Mouse (Mus musculus): Measurements from ENCODE around the gene Golga1.

The Golga1 gene

DNA sequence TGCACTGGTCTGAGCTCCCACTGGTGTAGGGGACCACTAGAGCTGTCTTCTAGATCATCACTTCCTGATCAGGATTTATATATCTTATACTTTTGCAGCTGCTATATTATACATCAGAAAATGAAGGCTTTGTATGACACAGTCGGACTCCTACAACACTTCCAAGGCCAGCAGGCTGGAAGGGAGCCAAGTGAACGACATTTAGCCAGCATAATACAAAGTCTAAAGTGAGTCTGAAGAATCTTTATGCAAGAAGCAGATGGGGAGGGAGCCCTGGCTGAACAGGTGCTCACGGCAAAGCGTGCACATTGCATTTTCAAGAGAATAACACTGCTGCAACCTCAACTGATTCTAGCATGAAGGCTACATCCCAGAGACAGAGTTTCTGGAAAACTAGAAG lies 72.9 kb downstream of the Golga1 start:
- POLR2A ChIA-PET, result interaction anchor here in 2 of 4 experiments (0.6 to 16.6 kb wide), 11 partner anchors 8 to 221 kb away, joined by 3 to 225 read pairs (median 3); partner anchors contain the start of genes Arpc5l (in 2 of the 2) and Rpl35 (in 2 of the 2)
- CTCF ChIA-PET, result no interaction called here

GRCm38 (mm10) chr2:38992004-38992403 lies 73.3 kb downstream of the Golga1 start:
- ChIA-PET POLR2A (interaction anchor here in 2 of 4 experiments (0.9 to 16.6 kb wide), 7 partner anchors 8 to 217 kb away, joined by 3 to 225 read pairs (median 4); partner anchors contain the start of genes Arpc5l (in 2 of the 2) and Rpl35 (in 2 of the 2)), CTCF (no interaction called here)

DNA sequence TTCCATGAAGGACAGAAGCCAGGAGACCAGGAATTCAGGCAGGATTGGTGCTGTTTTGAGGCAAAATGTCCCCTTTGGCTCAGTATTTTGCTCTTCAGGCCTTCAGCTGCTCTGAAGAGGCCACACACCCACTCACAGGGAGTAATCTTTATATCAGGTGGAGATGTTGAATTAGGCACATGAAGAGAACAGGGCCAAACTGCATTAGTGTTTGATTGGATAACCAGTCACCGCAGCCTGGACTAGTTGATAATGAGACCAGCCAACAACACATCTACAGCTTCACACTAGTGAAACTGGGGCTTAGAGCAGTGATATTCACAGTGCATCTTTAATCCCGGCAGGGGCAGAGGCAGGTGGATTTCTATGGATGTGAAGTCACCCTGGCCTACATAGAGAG lies 76.4 kb downstream of the Golga1 start:
- POLR2A ChIA-PET, result interaction anchor here in 2 of 4 experiments (3.0 to 16.6 kb wide), 3 partner anchors 9 to 15 kb away, joined by 11 to 225 read pairs (median 22); partner anchors contain the start of genes Arpc5l (in 2 of the 2) and Rpl35 (in 2 of the 2)
- CTCF ChIA-PET, result interaction anchor here in 1 of 4 experiments (1.5 to 3.7 kb wide), 2 partner anchors 9 to 12 kb away, joined by 8 to 23 read pairs; no protein-coding TSS in a partner anchor

DNA sequence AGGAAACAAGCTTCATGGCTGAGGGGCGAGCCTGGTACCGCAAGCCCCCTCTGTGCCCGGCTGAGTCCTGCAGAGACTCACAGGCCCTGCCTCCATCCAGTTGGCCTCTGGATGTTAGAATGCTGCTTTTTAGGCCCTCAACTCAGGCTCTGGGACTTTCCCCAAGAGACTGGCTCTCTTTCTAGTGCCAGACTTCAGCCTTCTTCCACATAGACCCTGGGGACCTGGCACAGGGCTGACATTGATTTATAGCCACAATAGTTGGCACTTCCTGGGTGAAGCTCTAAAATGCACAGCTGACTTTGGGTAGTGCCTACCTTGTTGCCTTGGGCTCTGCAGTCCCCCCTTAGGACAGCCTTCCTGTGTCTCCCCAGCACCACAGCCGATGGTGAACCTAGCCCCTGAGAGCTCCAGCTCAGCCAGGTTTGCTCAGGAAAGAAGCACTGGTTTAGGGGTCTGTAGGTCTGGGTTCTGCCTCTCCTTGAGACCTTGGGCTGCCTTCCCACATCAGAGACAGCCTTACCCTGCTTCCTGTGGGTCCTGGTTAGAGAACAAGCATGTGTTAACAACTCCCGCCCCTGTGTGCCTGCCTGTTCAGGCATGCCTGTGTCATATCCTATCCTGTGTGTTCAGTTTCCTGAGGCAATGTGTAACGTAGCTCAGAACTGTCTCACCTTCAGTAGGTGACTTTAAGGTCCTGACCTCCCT lies 77.4 kb downstream of the Golga1 start:
- CTCF ChIA-PET, result interaction anchor here (0.6 to 3.7 kb wide), 9 partner anchors 10 to 57 kb away, joined by 3 to 23 read pairs (median 5); partner anchors contain the start of gene Olfml2a (in 1 of the 4)
- POLR2A ChIA-PET, result interaction anchor here (0.5 to 16.6 kb wide), 16 partner anchors 8 to 1599 kb away, joined by 3 to 225 read pairs (median 6); partner anchors contain the start of genes Arpc5l (in 3 of the 4) and Rpl35 (in 3 of the 4)

- CTCF ChIA-PET, result interaction anchor here (0.6 to 3.7 kb wide), 11 partner anchors 11 to 350 kb away, joined by 3 to 23 read pairs (median 4); partner anchors contain the start of gene Olfml2a (in 1 of the 4)
- POLR2A ChIA-PET, result interaction anchor here (0.5 to 16.6 kb wide), 17 partner anchors 9 to 1598 kb away, joined by 3 to 225 read pairs (median 5); partner anchors contain the start of genes Arpc5l (in 3 of the 4) and Rpl35 (in 3 of the 4)
Measured at GRCm38 (mm10) chr2:38987371-38987770, 78.0 kb downstream of the Golga1 start.

- ChIA-PET POLR2A (interaction anchor here (1.0 to 16.6 kb wide), 9 partner anchors 9 to 21 kb away, joined by 3 to 225 read pairs (median 9); partner anchors contain the start of genes Arpc5l (in 3 of the 4) and Rpl35 (in 3 of the 4)), CTCF (interaction anchor here (0.5 to 3.7 kb wide), 7 partner anchors 10 to 435 kb away, joined by 3 to 23 read pairs (median 4); no protein-coding TSS in a partner anchor)
Measured at GRCm38 (mm10) chr2:38986580-38986979, 78.8 kb downstream of the Golga1 start.

GRCm38 (mm10) chr2:38983456-38983855 lies 81.9 kb downstream of the Golga1 start:
- ChIA-PET CTCF (interaction anchor here in 1 of 4 experiments (2.1 kb wide), 1 partner anchor 11 kb away, joined by 10 read pairs; no protein-coding TSS in a partner anchor), POLR2A (interaction anchor here in 1 of 4 experiments (16.6 kb wide), 1 partner anchor 21 kb away, joined by 225 read pairs; the partner anchor contains the start of genes Arpc5l and Rpl35)

- CTCF ChIA-PET, result interaction anchor here in 1 of 4 experiments (2.3 kb wide), 1 partner anchor 10 kb away, joined by 8 read pairs; no protein-coding TSS in a partner anchor
- POLR2A ChIA-PET, result interaction anchor here in 1 of 4 experiments (1.1 to 4.3 kb wide), 2 partner anchors 9 to 23 kb away, joined by 3 to 34 read pairs; no protein-coding TSS in a partner anchor
Measured at GRCm38 (mm10) chr2:38977837-38978236, 87.5 kb downstream of the Golga1 start.

GRCm38 (mm10) chr2:38975941-38976805 lies 89.2 kb downstream of the Golga1 start:
- ChIA-PET CTCF (interaction anchor here (0.5 to 2.3 kb wide), 12 partner anchors 9 to 67 kb away, joined by 3 to 12 read pairs (median 4); partner anchors contain the start of gene Olfml2a (in 2 of the 4)), POLR2A (interaction anchor here in 3 of 4 experiments (0.7 to 4.3 kb wide), 14 partner anchors 9 to 51 kb away, joined by 3 to 34 read pairs (median 4); partner anchors contain the start of genes Arpc5l (in 2 of the 3) and Rpl35 (in 1 of the 3))

- POLR2A ChIA-PET, result interaction anchor here (0.6 to 4.3 kb wide), 5 partner anchors 25 to 216 kb away, joined by 3 to 34 read pairs (median 4); partner anchors contain the start of gene Golga1 (in 1 of the 4)
- CTCF ChIA-PET, result interaction anchor here in 3 of 4 experiments (0.9 to 2.3 kb wide), 5 partner anchors 10 to 23 kb away, joined by 3 to 8 read pairs (median 4); no protein-coding TSS in a partner anchor
Measured at GRCm38 (mm10) chr2:38975181-38975580, 90.2 kb downstream of the Golga1 start.

- CTCF ChIA-PET, result interaction anchor here in 2 of 4 experiments (1.0 to 2.1 kb wide), 2 partner anchors 13 to 14 kb away, joined by 3 to 4 read pairs; no protein-coding TSS in a partner anchor
- POLR2A ChIA-PET, result interaction anchor here in 1 of 4 experiments (0.6 to 4.3 kb wide), 4 partner anchors 24 to 33 kb away, joined by 3 to 34 read pairs (median 4); no protein-coding TSS in a partner anchor
Measured at GRCm38 (mm10) chr2:38974171-38974570, 91.2 kb downstream of the Golga1 start.

- CTCF ChIA-PET, result interaction anchor here in 3 of 4 experiments (1.0 to 2.8 kb wide), 3 partner anchors 11 to 42 kb away, joined by 3 to 10 read pairs (median 3); partner anchors contain the start of gene Olfml2a (in 1 of the 3)
- POLR2A ChIA-PET, result interaction anchor here in 2 of 4 experiments (0.6 to 1.6 kb wide), 5 partner anchors 8 to 34 kb away, joined by 3 to 4 read pairs (median 3); partner anchors contain the start of genes Arpc5l (in 1 of the 2) and Rpl35 (in 1 of the 2)
Measured at GRCm38 (mm10) chr2:38973701-38974100, 91.6 kb downstream of the Golga1 start.

DNA sequence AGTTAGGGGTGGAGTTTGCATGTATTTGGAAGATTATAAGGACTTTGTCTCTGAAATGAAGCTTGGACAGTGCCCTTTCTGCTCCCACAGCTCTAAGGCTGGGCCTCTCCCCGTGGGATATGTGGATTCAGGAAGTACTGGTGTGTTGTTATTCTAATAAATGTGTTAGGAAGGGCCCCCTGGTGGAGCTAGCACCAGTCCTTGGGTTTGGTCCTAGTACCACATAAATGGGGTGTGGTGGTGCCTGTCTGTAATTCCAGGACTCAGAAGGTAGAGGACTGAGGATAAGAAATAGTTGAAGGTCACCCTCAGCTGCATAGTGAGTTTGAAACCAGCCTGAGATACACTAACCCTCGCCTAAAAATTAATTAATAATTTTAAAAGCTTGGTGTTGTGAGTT lies 92.1 kb downstream of the Golga1 start:
- CTCF ChIA-PET, result interaction anchor here in 3 of 4 experiments (1.0 to 2.8 kb wide), 3 partner anchors 11 to 42 kb away, joined by 3 to 10 read pairs (median 3); partner anchors contain the start of gene Olfml2a (in 1 of the 3)
- POLR2A ChIA-PET, result interaction anchor here in 2 of 4 experiments (0.6 to 1.6 kb wide), 5 partner anchors 8 to 1556 kb away, joined by 3 to 4 read pairs (median 3); partner anchors contain the start of genes Arpc5l (in 1 of the 2) and Rpl35 (in 1 of the 2)

- ChIA-PET CTCF (interaction anchor here in 2 of 4 experiments (0.6 to 0.7 kb wide), 3 partner anchors 28 to 237 kb away, joined by 3 read pairs; no protein-coding TSS in a partner anchor), POLR2A (interaction anchor here in 2 of 4 experiments (0.6 to 0.8 kb wide), 3 partner anchors 18 to 140 kb away, joined by 3 to 4 read pairs (median 3); no protein-coding TSS in a partner anchor)
Measured at GRCm38 (mm10) chr2:38970057-38970456, 95.3 kb downstream of the Golga1 start.

DNA sequence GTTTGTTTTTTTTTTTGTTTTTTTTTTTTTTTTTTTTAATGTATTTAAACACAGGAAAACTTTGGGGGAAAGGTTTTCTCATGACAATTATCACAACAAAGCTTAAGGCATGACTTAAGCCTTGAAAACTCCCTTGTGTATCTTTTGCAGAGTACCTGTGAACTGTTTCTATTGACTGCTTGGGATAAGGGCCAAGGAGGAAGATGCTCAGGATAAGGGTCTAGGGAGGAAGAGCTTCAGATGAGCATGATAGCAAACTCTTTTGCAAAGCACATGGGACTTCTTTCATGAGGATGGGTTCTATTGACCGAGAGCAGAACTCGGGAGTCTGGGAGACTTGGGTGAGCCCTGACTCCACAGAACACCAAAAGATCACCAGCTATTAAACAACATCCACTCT lies 95.7 kb downstream of the Golga1 start:
- ChIA-PET CTCF (interaction anchor here in 2 of 4 experiments (0.6 to 0.7 kb wide), 3 partner anchors 29 to 238 kb away, joined by 3 read pairs; no protein-coding TSS in a partner anchor), POLR2A (interaction anchor here in 2 of 4 experiments (0.6 to 0.8 kb wide), 3 partner anchors 17 to 140 kb away, joined by 3 to 4 read pairs (median 3); no protein-coding TSS in a partner anchor)
